Mouse (Mus musculus) C2C12 (cell line): ENCODE results near the gene Cux1. TPM values are rescaled to one million over a fixed set of nuclear protein-coding genes. Genes with fewer than 3 reads are reported as not detected.

ENCODE experiments used
- H3K27me3 ChIP-seq: one replicate; pipeline ENCODE4 v1.6.1; 2011; ENCODE audit not compliant: control insufficient read depth, insufficient read depth, insufficient read length
- H3K36me3 ChIP-seq: one replicate; pipeline ENCODE4 v1.6.1; 2011; ENCODE audit not compliant: control insufficient read depth, insufficient read depth
- H3K4me3 ChIP-seq: one replicate; pipeline ENCODE4 v1.5.1; 2011; ENCODE audit warnings: mild to moderate bottlenecking, control low read depth; ENCODE audit not compliant: poor library complexity, insufficient read depth, severe bottlenecking
- H3K79me2 ChIP-seq: one replicate; pipeline ENCODE4 v1.6.1; 2011; ENCODE audit not compliant: control insufficient read depth, insufficient read depth
- H3K79me3 ChIP-seq: one replicate; pipeline ENCODE4 v1.6.1; 2011; ENCODE audit warnings: low read depth, control low read depth
- H3ac ChIP-seq: one replicate; pipeline ENCODE3; 2011; ENCODE audit warnings: low read depth; ENCODE audit not compliant: control insufficient read depth, insufficient read length
- CEBPB ChIP-seq: IDR thresholded peaks from one replicate; pipeline ENCODE4 v1.6.1; 2011; ENCODE audit warnings: low read depth, mild to moderate bottlenecking, control low read depth, moderate library complexity
- CTCF ChIP-seq: IDR thresholded peaks from one replicate; pipeline ENCODE4 v1.5.1; 2011; ENCODE audit not compliant: control insufficient read depth, insufficient read depth, insufficient read length
- FOSL1 ChIP-seq: IDR thresholded peaks from one replicate; pipeline ENCODE4 v1.8.0; 2011; ENCODE audit warnings: mild to moderate bottlenecking, low read length; ENCODE audit not compliant: poor library complexity, insufficient read depth, severe bottlenecking
- MAX ChIP-seq: IDR thresholded peaks from one replicate; pipeline ENCODE4 v1.6.1; 2011; ENCODE audit warnings: mild to moderate bottlenecking, control low read depth
- MYOD1 ChIP-seq: IDR thresholded peaks from one replicate; pipeline ENCODE4 v1.6.1; 2011; ENCODE audit warnings: low read depth; ENCODE audit not compliant: control insufficient read depth, insufficient read length
- MYOG ChIP-seq: IDR thresholded peaks from one replicate; pipeline ENCODE4 v1.6.1; 2011; ENCODE audit not compliant: control insufficient read depth, insufficient read length; ENCODE audit errors: extremely low read depth
- USF1 ChIP-seq: IDR thresholded peaks from one replicate; pipeline ENCODE4 v1.6.1; 2011; ENCODE audit warnings: low read depth, mild to moderate bottlenecking, control low read depth, moderate library complexity
- polyA plus RNA-seq: library from polyadenylated mRNA; unstranded; fragments of >200 nt; fragmentation: generic; extraction: Trizol; gene quantifications from one replicate; pipeline ENCODE4 v1.2.1, GENCODE M21; 2012; ENCODE audit warnings: missing spikeins

The Cux1 gene
- polyA plus RNA-seq, 1 experiment, result 43.9 TPM

GRCm38 (mm10) chr5:136245541-136246451, 321.5 kb downstream of the Cux1 start:
- Histone ChIP-seq H3K79me3 (peaks cover 2% of the 10 kb centered on the region), H3ac (peak overlapping the region; percentile 46), H3K27me3 (no peaks in the 10 kb centered on the region), H3K79me2 (peaks cover 10% of the 10 kb centered on the region), H3K4me3 (peak overlapping the region; percentile 51), H3K36me3 (no peaks in the 10 kb centered on the region)
- no peak for TF ChIP-seq MYOD1
- TF ChIP-seq CTCF, result no peak

- Histone ChIP-seq H3K4me3 (peak overlapping the region; percentile 51), H3K79me2 (peaks cover 10% of the 10 kb centered on the region), H3K79me3 (peaks cover 2% of the 10 kb centered on the region), H3K36me3 (no peaks in the 10 kb centered on the region), H3ac (peak overlapping the region; percentile 55), H3K27me3 (no peaks in the 10 kb centered on the region)
- TF ChIP-seq MYOD1, result no peak
- peak; percentile 88 for TF ChIP-seq CEBPB
Observed at GRCm38 (mm10) chr5:136244762-136245540, 322.3 kb downstream of the Cux1 start.

GRCm38 (mm10) chr5:136243851-136244761, 323.2 kb downstream of the Cux1 start:
- no peaks in the 10 kb centered on the region for H3K27me3 ChIP-seq
- H3ac ChIP-seq, result peak overlapping the region; percentile 55
- H3K4me3 ChIP-seq, result peak overlapping the region; percentile 51
- H3K79me3 ChIP-seq, result peaks cover 2% of the 10 kb centered on the region
- TF ChIP-seq CTCF (no peak), MYOG (no peak), MYOD1 (no peak), USF1 (no peak), FOSL1 (no peak), MAX (no peak), CEBPB (no peak)
- peaks cover 10% of the 10 kb centered on the region for H3K79me2 ChIP-seq
- H3K36me3 ChIP-seq, result no peaks in the 10 kb centered on the region

- Histone ChIP-seq H3K4me3 (no peak overlapping the region), H3K79me2 (peaks cover 10% of the 10 kb centered on the region), H3K36me3 (no peaks in the 10 kb centered on the region), H3ac (no peak overlapping the region), H3K27me3 (no peaks in the 10 kb centered on the region), H3K79me3 (peaks cover 2% of the 10 kb centered on the region)
- no peak for TF ChIP-seq FOSL1
- no peak for TF ChIP-seq MAX
- no peak for TF ChIP-seq CTCF
- TF ChIP-seq CEBPB, result no peak
- no peak for TF ChIP-seq USF1
- TF ChIP-seq MYOG, result no peak
- no peak for TF ChIP-seq MYOD1
Observed at GRCm38 (mm10) chr5:136241161-136241560, 326.1 kb downstream of the Cux1 start.

- H3K27me3 ChIP-seq, result no peaks in the 10 kb centered on the region
- H3K79me3 ChIP-seq, result peaks cover 2% of the 10 kb centered on the region
- no peak overlapping the region for H3ac ChIP-seq
- H3K4me3 ChIP-seq, result no peak overlapping the region
- H3K79me2 ChIP-seq, result peaks cover 10% of the 10 kb centered on the region
- no peak for TF ChIP-seq CEBPB
- TF ChIP-seq MYOD1, result no peak
- no peak for TF ChIP-seq MYOG
- TF ChIP-seq USF1, result no peak
- TF ChIP-seq MAX, result no peak
- TF ChIP-seq CTCF, result no peak
- TF ChIP-seq FOSL1, result no peak
- no peaks in the 10 kb centered on the region for H3K36me3 ChIP-seq
Observed at GRCm38 (mm10) chr5:136240381-136240780, 326.9 kb downstream of the Cux1 start.
